Mouse (Mus musculus) cerebellum, adult 2 months (tissue): ENCODE results near the gene Myt1l.

Source experiments
- CTCF ChIP-seq: fragments of 200-500 bp; IDR thresholded peaks from 2 replicates; pipeline ENCODE4 v1.5.1; 2011; ENCODE audit warnings: low read depth, mild to moderate bottlenecking, control low read depth, low read length, moderate library complexity, borderline replicate concordance; ENCODE audit not compliant: insufficient read depth
- POLR2A ChIP-seq: fragments of 200-500 bp; IDR thresholded peaks from 2 replicates; pipeline ENCODE4 v1.6.1; 2011; ENCODE audit warnings: low read length, control low read depth, borderline replicate concordance; ENCODE audit not compliant: insufficient read depth

GRCm38 (mm10) chr12:29916139-29916538 is 388.0 kb downstream of the Myt1l start:
- no peak for TF ChIP-seq CTCF
- TF ChIP-seq POLR2A: no peak
